Mouse (Mus musculus) heart, embryonic 14.5 days (tissue): ENCODE measurements around the gene Sfxn3. TPM values are rescaled to one million over a fixed set of nuclear protein-coding genes. Genes with fewer than 3 reads are reported as not detected.
A peak's percentile ranks its signal among the peaks of the same experiment; 100 is the strongest.

Experiments
- ATAC-seq: fragments of 200-750 bp; cut with Nextera tagmentation; 2 replicates; pipeline ENCODE4 v1.8.0; 2017; ENCODE audit warnings: low read depth, moderate TSS enrichment; ENCODE audit not compliant: insufficient number of reproducible peaks, insufficient read depth, low FRiP score
- H3K27ac ChIP-seq, 2 experiments: fragments of 200-500 bp in 1 of 2; fragments of 300-500 bp in 1 of 2; sonication (generic) in 1 of 2; replicated peaks in 1 of 2; 2 replicates each; pipeline ENCODE4 v1.5.1; 2012 to 2014; ENCODE audit warnings: low read depth in 2 of 2, low read length in 2 of 2, control low read depth in 1 of 2, mild to moderate bottlenecking in 1 of 2, mixed read lengths in 1 of 2; ENCODE audit not compliant: control insufficient read depth in 1 of 2, insufficient read depth in 1 of 2
- H3K27me3 ChIP-seq: fragments of 300-500 bp; sonication (generic); 2 replicates; pipeline ENCODE4 v1.6.1; 2014; ENCODE audit warnings: mild to moderate bottlenecking, low read length, control low read depth; ENCODE audit not compliant: control insufficient read depth, insufficient read depth
- H3K36me3 ChIP-seq: fragments of 300-500 bp; sonication (generic); 2 replicates; pipeline ENCODE4 v1.6.1; 2014; ENCODE audit warnings: mild to moderate bottlenecking, control low read depth, low read length, mixed read lengths; ENCODE audit not compliant: control insufficient read depth, insufficient read depth
- H3K4me1 ChIP-seq, 2 experiments: fragments of 200-500 bp in 1 of 2; fragments of 300-500 bp in 1 of 2; sonication (generic) in 1 of 2; 2 replicates each; pipeline ENCODE4 v1.6.1; 2012 to 2014; ENCODE audit warnings: low read length in 2 of 2, control low read depth in 1 of 2, mixed read lengths in 1 of 2; ENCODE audit not compliant: control insufficient read depth in 2 of 2, insufficient read depth in 2 of 2
- H3K4me2 ChIP-seq: fragments of 300-500 bp; sonication (generic); 2 replicates; pipeline ENCODE4 v1.6.1; 2014; ENCODE audit warnings: mild to moderate bottlenecking, low read length
- H3K4me3 ChIP-seq, 2 experiments: fragments of 200-500 bp in 1 of 2; fragments of 300-500 bp in 1 of 2; sonication (generic) in 1 of 2; 2 replicates each; pipeline ENCODE4 v1.5.1; 2012 to 2014; ENCODE audit warnings: low read length in 2 of 2, mild to moderate bottlenecking in 2 of 2, control low read depth in 1 of 2, low read depth in 1 of 2, moderate library complexity in 1 of 2; ENCODE audit not compliant: control insufficient read depth in 1 of 2, insufficient read depth in 1 of 2
- H3K9ac ChIP-seq: fragments of 300-500 bp; sonication (generic); 2 replicates; pipeline ENCODE4 v1.6.1; 2014; ENCODE audit warnings: mild to moderate bottlenecking, low read length
- H3K9me3 ChIP-seq: fragments of 300-500 bp; sonication (generic); 2 replicates; pipeline ENCODE4 v1.6.1; 2016; ENCODE audit warnings: low read length, control low read depth; ENCODE audit not compliant: control insufficient read depth
- WGBS: fragments of 180-500 bp; shearing (Covaris S2); extraction: QIAGEN DNeasy Blood & Tissue Kit; methylation state at CpG from one replicate; pipeline ENCODE4 v1.1.7; 2014; 5-methylcytosine and 5-hydroxymethylcytosine counted together
- polyA plus RNA-seq: library from polyadenylated mRNA; unstranded; fragments of >200 nt; fragmentation: Nextera tagmentation; extraction: Ambion mirVana; gene quantifications from 2 replicates; pipeline ENCODE4 v1.2.1, GENCODE M21; 2014

The Sfxn3 gene
- polyA plus RNA-seq, 1 experiment from 2014 or later = 18.2 TPM

GRCm38 (mm10) chr19:45049523-45049922 lies 2.2 kb downstream of the Sfxn3 start:
- no peaks in the 10 kb centered on the region for H3K9me3 ChIP-seq

DNA sequence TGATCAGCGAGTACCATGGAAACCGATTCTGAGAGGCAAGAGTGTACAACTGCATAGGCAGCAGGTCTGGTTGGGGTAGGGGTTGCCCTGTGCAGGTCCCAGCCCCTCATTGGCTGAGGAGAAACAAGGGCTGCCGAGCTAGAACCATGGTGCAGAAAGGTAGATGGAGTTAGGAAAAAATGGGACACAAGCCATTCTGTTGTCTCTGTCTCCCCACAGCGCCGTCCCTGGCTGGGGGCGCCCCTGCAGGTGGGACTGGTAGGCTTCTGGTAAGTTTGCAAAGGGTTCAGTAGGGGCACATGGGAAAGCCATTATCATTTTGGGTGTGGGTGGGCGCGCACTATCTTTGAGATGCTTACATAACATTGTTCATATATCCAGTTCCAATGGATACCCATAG lies 6.1 kb downstream of the Sfxn3 start:
- peaks cover 56% of the 10 kb centered on the region for H3K36me3 ChIP-seq
- H3K4me2 ChIP-seq = no peak overlapping the region
- 89% methylated on average over 8 of the region's 8 CpGs for WGBS
- H3K27me3 ChIP-seq = no peaks in the 10 kb centered on the region
- no peaks in the 10 kb centered on the region for H3K9me3 ChIP-seq
- no peak overlapping the region for H3K9ac ChIP-seq
- H3K4me3 ChIP-seq = no peak overlapping the region
- peaks cover 12 to 17% of the 10 kb centered on the region in 2 experiments for H3K4me1 ChIP-seq
- no peak overlapping the region for H3K27ac ChIP-seq
- ATAC-seq = no peak

More at GRCm38 (mm10) chr19:45049523-45049922, 2.2 kb downstream of the Sfxn3 start:
- H3K27ac ChIP-seq = no peak overlapping the region
- ATAC-seq = no peak
- 74% methylated on average over 9 of the region's 9 CpGs for WGBS
- H3K9ac ChIP-seq = no peak overlapping the region
- H3K36me3 ChIP-seq = peaks cover 46% of the 10 kb centered on the region
- H3K27me3 ChIP-seq = peaks cover 16% of the 10 kb centered on the region
- H3K4me3 ChIP-seq = no peak overlapping the region
- no peak overlapping the region for H3K4me2 ChIP-seq
- H3K4me1 ChIP-seq = peaks cover 7 to 21% of the 10 kb centered on the region in 2 experiments

DNA sequence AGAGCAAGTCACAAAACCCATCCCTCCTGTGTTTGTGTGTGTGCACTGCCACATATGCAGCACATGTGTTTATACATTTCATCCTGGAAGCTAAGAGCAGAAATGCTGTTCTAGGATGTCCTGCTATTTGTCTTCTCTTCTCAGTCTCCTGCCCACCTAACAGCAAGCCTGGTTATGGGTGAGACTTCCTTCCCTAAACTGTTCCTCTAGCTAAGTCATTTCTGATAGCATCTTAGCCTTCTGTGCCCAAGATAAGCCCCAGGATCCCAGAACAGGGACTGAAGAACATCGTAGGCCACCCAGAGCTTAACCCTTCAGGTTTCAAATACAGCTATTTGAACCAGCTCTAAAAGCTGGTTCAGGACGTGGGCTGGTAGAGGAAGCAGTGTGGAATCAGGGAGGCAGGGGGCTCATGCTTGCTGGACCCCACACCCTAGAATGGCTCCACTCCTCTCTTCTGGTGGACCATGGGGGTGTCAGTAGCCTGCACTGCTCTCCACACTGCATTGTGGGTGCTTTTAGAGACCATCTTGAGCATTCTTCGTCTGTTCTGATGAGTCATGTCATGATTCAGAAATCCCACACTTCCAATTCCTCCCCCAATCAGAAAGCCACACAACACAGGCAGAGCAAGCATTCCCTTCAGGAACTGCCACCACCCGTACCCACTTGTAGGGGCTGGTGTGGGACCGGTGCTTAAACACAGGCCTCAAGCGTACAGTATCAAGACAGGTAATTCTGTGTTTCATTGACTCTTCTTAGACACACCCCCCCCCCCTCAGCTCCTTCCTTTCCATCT lies 7.8 kb downstream of the Sfxn3 start:
- H3K4me2 ChIP-seq = no peak overlapping the region
- no peak overlapping the region for H3K4me3 ChIP-seq
- H3K9me3 ChIP-seq = no peaks in the 10 kb centered on the region
- peaks cover 10 to 18% of the 10 kb centered on the region in 2 experiments for H3K4me1 ChIP-seq
- no peak overlapping the region for H3K9ac ChIP-seq
- no peak for ATAC-seq
- no peaks in the 10 kb centered on the region for H3K27me3 ChIP-seq
- H3K36me3 ChIP-seq = peaks cover 48% of the 10 kb centered on the region
- 70% methylated on average over 6 of the region's 6 CpGs for WGBS
- no peak overlapping the region for H3K27ac ChIP-seq

DNA sequence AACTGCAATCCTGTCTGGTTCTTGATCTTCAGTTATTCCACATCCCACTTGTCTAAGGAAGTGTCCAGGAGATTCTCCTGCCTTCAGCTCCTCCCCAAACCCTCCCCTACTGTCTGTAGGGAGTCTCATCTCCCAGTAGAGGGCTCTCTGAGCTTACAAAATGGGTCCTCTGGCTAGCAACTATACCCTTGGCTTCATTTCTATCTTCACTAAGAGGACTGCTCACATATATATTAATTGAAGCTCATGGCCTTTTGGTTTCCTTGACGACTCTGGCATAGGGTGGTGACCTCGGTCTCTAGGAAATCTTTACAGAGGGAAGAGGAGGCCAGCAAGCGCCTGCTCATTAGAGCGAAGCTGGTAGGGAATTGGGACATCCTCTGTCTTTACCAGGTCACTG lies 9.1 kb downstream of the Sfxn3 start:
- Histone ChIP-seq H3K4me3 (no peak overlapping the region), H3K4me1 (peaks cover 10 to 18% of the 10 kb centered on the region in 2 experiments), H3K27ac (no peak overlapping the region; a peak in 1 of 4 replicates), H3K36me3 (peaks cover 39% of the 10 kb centered on the region), H3K27me3 (no peaks in the 10 kb centered on the region), H3K9me3 (no peaks in the 10 kb centered on the region), H3K4me2 (no peak overlapping the region), H3K9ac (no peak overlapping the region)
- no peak for ATAC-seq
- WGBS = 48% methylated on average over 4 of the region's 4 CpGs

- Histone ChIP-seq H3K27ac (peak overlapping the region; percentile 96 to 99), H3K4me3 (peak overlapping the region; percentile 48 to 62; a peak in 3 of 4 replicates), H3K4me2 (peak overlapping the region; percentile 83), H3K9ac (peak overlapping the region; percentile 88), H3K27me3 (no peaks in the 10 kb centered on the region), H3K4me1 (peaks cover 10 to 18% of the 10 kb centered on the region in 2 experiments), H3K36me3 (peaks cover 33% of the 10 kb centered on the region), H3K9me3 (no peaks in the 10 kb centered on the region)
- WGBS = 64% methylated on average over 7 of the region's 7 CpGs
- no peak for ATAC-seq
Observed at GRCm38 (mm10) chr19:45056908-45057698, 9.8 kb downstream of the Sfxn3 start.

GRCm38 (mm10) chr19:45057724-45058112 lies 10.4 kb downstream of the Sfxn3 start:
- Histone ChIP-seq H3K9me3 (no peaks in the 10 kb centered on the region), H3K27me3 (no peaks in the 10 kb centered on the region), H3K9ac (peak overlapping the region; percentile 88), H3K27ac (peak overlapping the region; percentile 96 to 99), H3K4me1 (peaks cover 10 to 18% of the 10 kb centered on the region in 2 experiments), H3K4me3 (peak overlapping the region; percentile 48 to 62), H3K4me2 (peak overlapping the region; percentile 83), H3K36me3 (peaks cover 26% of the 10 kb centered on the region)
- 37% methylated on average over 7 of the region's 7 CpGs for WGBS
- no peak for ATAC-seq

- H3K4me3 ChIP-seq = peak overlapping the region; percentile 62 to 86
- WGBS = under 1% methylated on average over 34 of the region's 34 CpGs
- H3K27me3 ChIP-seq = no peaks in the 10 kb centered on the region
- peaks cover 10 to 18% of the 10 kb centered on the region in 2 experiments for H3K4me1 ChIP-seq
- H3K4me2 ChIP-seq = peak overlapping the region; percentile 83
- no peaks in the 10 kb centered on the region for H3K9me3 ChIP-seq
- peak overlapping the region; percentile 88 for H3K9ac ChIP-seq
- H3K36me3 ChIP-seq = peaks cover 21% of the 10 kb centered on the region; the same call in 1 of the 2 replicates
- peak overlapping the region; percentile 96 to 99 for H3K27ac ChIP-seq
- ATAC-seq = peak; percentile 88
Observed at GRCm38 (mm10) chr19:45058113-45058839, 11.0 kb downstream of the Sfxn3 start.
